Mouse (Mus musculus) myocyte (in vitro differentiated cells): Measurements from ENCODE around the gene Cipc. TPM values are rescaled to one million over a fixed set of nuclear protein-coding genes. Genes with fewer than 3 reads are reported as not detected.

ENCODE experiments used
- H3K27me3 ChIP-seq: one replicate; pipeline ENCODE4 v1.6.1; 2011; ENCODE audit not compliant: control insufficient read depth, insufficient read depth, insufficient read length
- H3K36me3 ChIP-seq: one replicate; pipeline ENCODE4 v1.6.1; 2011; ENCODE audit not compliant: control insufficient read depth, insufficient read depth
- H3K4me2 ChIP-seq: one replicate; pipeline ENCODE4 v1.6.1; 2011; ENCODE audit warnings: low read depth, control low read depth
- H3K4me3 ChIP-seq: one replicate; pipeline ENCODE4 v1.5.1; 2011; ENCODE audit warnings: mild to moderate bottlenecking, control low read depth, moderate library complexity
- H3K79me2 ChIP-seq: one replicate; pipeline ENCODE4 v1.6.1; 2011; ENCODE audit not compliant: control insufficient read depth, insufficient read depth
- H3ac ChIP-seq: one replicate; pipeline ENCODE4 v1.6.1; 2011; ENCODE audit not compliant: control insufficient read depth, insufficient read length
- CEBPB ChIP-seq: IDR thresholded peaks from 2 replicates; pipeline ENCODE4 v1.6.1; 2011; ENCODE audit warnings: mild to moderate bottlenecking, moderate library complexity; ENCODE audit not compliant: poor library complexity, insufficient read depth, severe bottlenecking
- E2F4 ChIP-seq: IDR thresholded peaks from one replicate; pipeline ENCODE4 v1.6.1; 2011; ENCODE audit warnings: mild to moderate bottlenecking, control low read depth, moderate library complexity; ENCODE audit not compliant: insufficient read depth
- MAX ChIP-seq: IDR thresholded peaks from one replicate; pipeline ENCODE4 v1.6.1; 2011; ENCODE audit warnings: low read depth, mild to moderate bottlenecking, control low read depth
- MYOD1 ChIP-seq, 3 experiments: IDR thresholded peaks; one replicate each; pipeline ENCODE4 v1.6.1; 2011; ENCODE audit warnings: control low read depth in 2 of 3, low read depth in 2 of 3, mild to moderate bottlenecking in 2 of 3, moderate library complexity in 1 of 3; ENCODE audit not compliant: insufficient read length in 2 of 3, control insufficient read depth in 1 of 3
- MYOG ChIP-seq, 3 experiments: IDR thresholded peaks; one replicate each; pipeline ENCODE4 v1.6.1; 2011; ENCODE audit warnings: control low read depth in 2 of 3, low read depth in 2 of 3, mild to moderate bottlenecking in 2 of 3; ENCODE audit not compliant: insufficient read length in 2 of 3, control insufficient read depth in 1 of 3, insufficient read depth in 1 of 3
- POLR2A ChIP-seq: IDR thresholded peaks from one replicate; pipeline ENCODE4 v1.6.1; 2011; ENCODE audit warnings: low read depth, mild to moderate bottlenecking, control low read depth, moderate library complexity; ENCODE audit not compliant: insufficient read length
- POLR2AphosphoS2 ChIP-seq: IDR thresholded peaks from one replicate; pipeline ENCODE4 v1.6.1; 2011; ENCODE audit warnings: low read depth, control low read depth; ENCODE audit not compliant: insufficient read length
- REST ChIP-seq: IDR thresholded peaks from one replicate; pipeline ENCODE4 v1.6.1; 2011; ENCODE audit warnings: mild to moderate bottlenecking, control low read depth, moderate library complexity; ENCODE audit not compliant: insufficient read depth, insufficient read length
- SRF ChIP-seq: IDR thresholded peaks from one replicate; pipeline ENCODE4 v1.6.1; 2011; ENCODE audit warnings: low read depth; ENCODE audit not compliant: control insufficient read depth, insufficient read length
- TCF12 ChIP-seq: IDR thresholded peaks from one replicate; pipeline ENCODE4 v1.6.1; 2011; ENCODE audit warnings: mild to moderate bottlenecking, control low read depth; ENCODE audit not compliant: poor library complexity, insufficient read depth, severe bottlenecking
- TCF3 ChIP-seq: IDR thresholded peaks from one replicate; pipeline ENCODE4 v1.6.1; 2011; ENCODE audit warnings: low read depth, control low read depth; ENCODE audit not compliant: insufficient read length
- USF1 ChIP-seq: IDR thresholded peaks from one replicate; pipeline ENCODE4 v1.6.1; 2011; ENCODE audit warnings: low read depth, mild to moderate bottlenecking, control low read depth, moderate library complexity
- polyA plus RNA-seq: library from polyadenylated mRNA; unstranded; fragments of >200 nt; fragmentation: generic; extraction: Trizol; gene quantifications from one replicate; pipeline ENCODE4 v1.2.1, GENCODE M21; 2012; ENCODE audit warnings: missing spikeins

Gene Cipc
- polyA plus RNA-seq, 1 experiment = 14.7 TPM

DNA sequence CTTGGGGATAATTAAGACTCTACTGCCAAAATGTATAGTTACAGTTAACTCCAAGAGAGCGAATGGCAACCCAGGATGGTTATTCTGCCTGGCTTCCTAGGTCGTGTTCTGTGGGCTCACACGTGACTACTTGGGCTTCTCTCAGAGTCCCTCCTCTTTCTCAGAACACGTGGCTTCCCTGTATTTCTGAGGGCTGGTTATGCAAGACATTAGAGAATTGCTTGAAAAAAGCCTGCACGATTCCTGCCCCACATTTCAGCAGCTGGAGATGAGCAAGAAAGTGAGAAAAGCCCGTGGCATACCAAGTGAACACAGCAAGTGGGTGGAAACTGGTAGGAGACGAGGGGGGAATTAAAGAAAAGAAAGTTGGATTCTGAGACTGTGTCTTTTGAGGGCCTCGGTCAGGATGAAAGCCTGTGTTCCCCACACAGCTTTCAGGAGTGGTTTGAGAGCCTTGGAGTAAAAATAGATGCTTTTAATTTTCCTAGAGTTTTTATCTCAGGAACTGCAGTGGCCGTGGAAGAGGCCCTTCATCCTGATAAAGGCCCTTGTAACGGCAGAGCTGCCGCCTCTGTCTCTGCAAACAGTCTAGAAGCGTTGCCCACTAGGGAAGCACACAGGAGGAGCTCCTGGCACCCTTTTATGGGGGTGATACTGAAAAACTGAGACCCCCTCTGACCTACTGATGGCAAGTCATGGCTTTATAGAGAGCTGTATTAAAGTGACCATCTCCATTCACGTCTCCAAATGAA, 21.8 kb downstream of the Cipc start:
- no peak overlapping the region for H3K4me3 ChIP-seq
- no peak overlapping the region for H3K4me2 ChIP-seq

DNA sequence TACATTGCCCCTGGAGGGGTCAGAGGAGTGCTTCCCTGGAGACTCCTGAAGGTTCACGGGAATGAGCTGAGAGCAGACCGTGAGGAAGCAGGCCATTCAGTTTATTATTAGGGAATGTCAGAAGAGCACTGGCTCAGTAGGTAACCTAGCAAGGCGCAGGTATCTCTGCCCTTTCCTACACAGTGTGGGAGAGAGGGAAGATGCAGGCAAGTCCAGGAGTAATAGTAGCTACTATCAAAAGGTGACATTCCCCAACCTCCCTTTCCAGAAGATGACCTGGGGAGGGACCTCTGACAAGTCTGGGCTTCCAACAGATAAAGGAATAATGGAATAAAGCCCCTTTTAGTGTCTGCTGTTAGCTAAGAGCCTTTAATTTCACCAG, 22.4 kb downstream of the Cipc start:
- no peak for TF ChIP-seq E2F4
- no peak for TF ChIP-seq USF1
- TF ChIP-seq POLR2AphosphoS2 = no peak
- TF ChIP-seq SRF = no peak
- TF ChIP-seq MYOD1 (IDR thresholded peaks at IDR 0.05; ENCODE audit: control insufficient read depth in 1 of 3, insufficient read length in 2 of 3, low read depth in 2 of 3) = no peak
- TF ChIP-seq MYOG (IDR thresholded peaks at IDR 0.05; ENCODE audit: control insufficient read depth in 1 of 3, insufficient read depth in 1 of 3, insufficient read length in 2 of 3, low read depth in 2 of 3) = no peak
- TF ChIP-seq POLR2A = no peak
- TF ChIP-seq MAX = no peak
- TF ChIP-seq CEBPB = no peak
- Histone ChIP-seq H3K79me2 (no peaks in the 10 kb centered on the region), H3K27me3 (no peaks in the 10 kb centered on the region), H3K36me3 (peaks cover 3% of the 10 kb centered on the region), H3ac (no peak overlapping the region), H3K4me3 (no peak overlapping the region), H3K4me2 (no peak overlapping the region)

More for the DNA sequence above, 21.8 kb downstream of the Cipc start:
- H3K27me3 ChIP-seq = no peaks in the 10 kb centered on the region
- H3ac ChIP-seq = no peak overlapping the region
- no peaks in the 10 kb centered on the region for H3K79me2 ChIP-seq
- no peak for TF ChIP-seq USF1
- no peak for TF ChIP-seq POLR2A
- no peak for TF ChIP-seq SRF
- TF ChIP-seq TCF3 = no peak
- TF ChIP-seq TCF12 = no peak
- TF ChIP-seq MYOG (IDR thresholded peaks at IDR 0.05; ENCODE audit: control insufficient read depth in 1 of 3, insufficient read depth in 1 of 3, insufficient read length in 2 of 3, low read depth in 2 of 3) = no peak
- no peak for TF ChIP-seq POLR2AphosphoS2
- peaks cover 5% of the 10 kb centered on the region for H3K36me3 ChIP-seq

DNA sequence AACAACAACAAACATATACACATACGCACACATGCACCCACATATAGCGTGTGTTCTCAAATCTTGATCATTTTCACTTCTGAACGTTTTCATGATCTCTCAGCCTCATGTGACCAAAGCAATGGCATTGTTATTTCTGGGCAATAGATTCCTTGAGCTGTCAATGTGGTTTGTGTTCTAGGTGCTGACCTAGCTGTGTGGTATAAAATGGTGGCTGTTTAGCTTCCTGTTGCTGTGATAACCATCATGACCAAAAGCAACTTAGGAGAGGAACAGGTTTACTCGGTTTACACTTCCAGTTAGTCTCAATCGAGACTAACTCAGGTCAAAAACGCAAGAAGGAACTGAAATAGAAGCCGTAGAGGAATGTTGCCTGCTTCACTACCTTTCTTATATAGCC, 24.2 kb downstream of the Cipc start:
- no peak overlapping the region for H3K4me3 ChIP-seq
- TF ChIP-seq USF1 (no peak), CEBPB (no peak), TCF3 (no peak), POLR2AphosphoS2 (no peak), MYOD1 (IDR thresholded peaks at IDR 0.05; ENCODE audit: control insufficient read depth in 1 of 3, insufficient read length in 2 of 3, low read depth in 2 of 3) (no peak), SRF (no peak), POLR2A (no peak), E2F4 (no peak), TCF12 (no peak), MYOG (IDR thresholded peaks at IDR 0.05; ENCODE audit: control insufficient read depth in 1 of 3, insufficient read depth in 1 of 3, insufficient read length in 2 of 3, low read depth in 2 of 3) (no peak), MAX (no peak)
- H3K36me3 ChIP-seq = no peaks in the 10 kb centered on the region
- no peak overlapping the region for H3ac ChIP-seq
- H3K4me2 ChIP-seq = no peak overlapping the region
- H3K79me2 ChIP-seq = no peaks in the 10 kb centered on the region
- H3K27me3 ChIP-seq = no peaks in the 10 kb centered on the region

- Histone ChIP-seq H3K4me3 (no peak overlapping the region), H3K4me2 (peak overlapping the region; percentile 86), H3K36me3 (no peaks in the 10 kb centered on the region), H3K79me2 (no peaks in the 10 kb centered on the region), H3K27me3 (peaks cover 5% of the 10 kb centered on the region), H3ac (no peak overlapping the region)
- no peak for TF ChIP-seq TCF3
- no peak for TF ChIP-seq TCF12
- no peak for TF ChIP-seq POLR2AphosphoS2
- TF ChIP-seq REST = no peak
- TF ChIP-seq USF1 = no peak
- no peak for TF ChIP-seq SRF
- no peak for TF ChIP-seq E2F4
- TF ChIP-seq CEBPB = no peak
- TF ChIP-seq POLR2A = no peak
- TF ChIP-seq MYOG (IDR thresholded peaks at IDR 0.05; ENCODE audit: control insufficient read depth in 1 of 3, insufficient read depth in 1 of 3, insufficient read length in 2 of 3, low read depth in 2 of 3) = no peak
- no peak for TF ChIP-seq MYOD1 (IDR thresholded peaks at IDR 0.05; ENCODE audit: control insufficient read depth in 1 of 3, insufficient read length in 2 of 3, low read depth in 2 of 3)
- no peak for TF ChIP-seq MAX
These were observed 26.4 kb downstream of the Cipc start for GRCm38 (mm10) chr12:86973216-86973615.
